Mouse (Mus musculus) forelimb bud, embryonic 11.5 days (tissue): ENCODE data around the gene Dixdc1.
A peak's percentile ranks its signal among the peaks of the same experiment; 100 is the strongest.

Source experiments
- DNase-seq: peaks from one replicate; pipeline ENCODE4 v3.0.0-alpha.2; 2012; ENCODE audit warnings: low read depth, low spot score

Dixdc1 gene

DNA sequence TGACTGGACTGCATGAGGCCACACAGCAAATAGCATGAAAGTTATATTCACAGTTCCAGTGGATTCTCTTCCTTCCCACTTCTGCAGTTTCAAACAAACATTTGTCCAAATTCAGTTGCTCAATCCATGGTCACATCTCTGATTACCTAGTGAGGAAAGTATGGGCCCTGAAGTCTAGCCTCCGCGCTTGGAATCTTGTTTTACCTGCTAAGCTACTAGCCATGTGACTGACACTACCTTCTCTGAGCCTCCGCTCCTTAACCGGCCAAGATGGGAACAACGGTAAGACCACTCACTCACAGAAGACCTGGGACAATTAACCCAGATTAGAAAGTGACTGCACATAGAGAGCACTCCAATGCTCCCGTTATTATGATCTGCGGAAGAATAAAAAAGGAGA is 6.5 kb upstream of the Dixdc1 start:
- no peak for DNase-seq

DNA sequence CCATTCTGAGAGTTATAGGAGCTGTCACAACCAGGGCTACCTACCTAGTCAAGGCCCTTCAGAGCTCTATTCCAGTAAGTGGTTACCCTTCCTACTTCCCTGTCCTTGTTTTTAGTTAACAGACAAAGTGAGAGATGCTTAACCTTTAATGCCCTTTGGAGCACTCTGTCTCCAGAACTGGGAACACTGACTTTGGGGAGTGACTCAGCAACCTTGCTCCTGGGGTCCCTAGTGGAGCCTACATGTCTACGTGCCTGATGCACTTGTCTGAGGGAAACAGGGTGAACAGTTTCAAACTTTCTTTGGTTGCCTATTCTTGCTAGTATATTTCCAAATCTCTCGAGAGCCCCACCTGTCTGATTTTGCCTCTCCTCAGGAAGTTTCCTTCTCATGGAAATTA is 3.4 kb upstream of the Dixdc1 start:
- DNase-seq, result no peak

DNA sequence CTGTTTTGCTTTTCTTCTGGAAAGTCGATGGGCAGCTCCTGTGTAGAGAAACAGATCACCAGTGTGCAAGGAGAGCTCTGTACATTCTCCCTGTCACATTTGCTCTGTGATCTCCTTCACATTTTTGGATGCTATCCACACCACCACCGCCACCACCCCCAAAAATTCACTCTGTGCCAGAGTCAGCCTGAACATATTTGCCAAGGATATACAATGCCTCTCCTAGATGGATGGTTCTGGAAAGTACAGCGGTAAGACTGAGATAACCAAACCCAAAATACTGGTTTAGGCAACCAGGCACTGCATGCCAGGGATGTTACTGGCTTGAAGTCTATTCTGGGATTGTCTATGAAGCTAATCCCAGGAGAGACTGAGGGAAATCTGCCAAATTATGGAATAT is 2.9 kb upstream of the Dixdc1 start:
- no peak for DNase-seq

DNA sequence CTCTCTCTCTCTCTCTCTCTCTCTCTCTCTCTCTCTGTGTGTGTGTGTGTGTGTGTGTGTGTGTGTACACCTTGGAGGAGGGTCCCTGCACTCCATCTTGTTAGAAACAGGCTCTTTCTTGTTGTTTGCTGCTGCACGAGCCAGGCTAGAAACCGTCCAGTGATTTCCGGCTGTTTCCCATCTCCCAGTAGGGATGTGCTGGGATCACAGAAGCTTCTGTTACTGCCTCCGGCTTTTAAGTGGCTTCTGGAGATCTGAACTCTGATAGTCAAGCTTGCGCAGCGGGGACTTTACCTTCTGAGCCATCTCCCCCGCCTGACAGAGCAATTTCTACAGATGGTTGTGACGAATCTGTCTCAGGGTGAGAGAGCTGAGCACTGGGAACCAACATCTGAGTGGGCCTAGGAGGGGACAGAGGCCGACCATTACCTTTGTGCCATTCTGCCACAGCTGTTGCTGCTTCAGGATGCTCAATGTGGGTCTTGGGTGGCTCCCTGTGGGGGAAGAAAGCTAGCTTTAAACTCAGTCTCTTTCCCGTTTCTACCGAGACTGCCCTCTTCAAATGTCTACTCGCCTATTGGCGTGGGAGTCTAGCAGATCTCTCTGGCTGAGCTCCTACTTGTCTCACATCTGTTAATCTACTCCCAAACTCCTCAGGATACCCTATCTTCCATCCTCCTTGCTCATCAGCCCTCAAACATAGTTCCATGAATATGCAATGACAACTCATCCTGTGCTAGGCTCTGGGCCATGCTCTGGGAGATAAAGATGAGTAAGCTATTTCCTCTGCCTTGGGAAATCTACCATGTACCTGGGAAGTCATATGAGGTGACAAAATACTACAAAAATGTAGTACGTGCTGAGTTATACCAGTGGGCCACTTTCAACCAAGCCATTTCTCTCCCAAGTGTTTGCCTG is 1.8 kb upstream of the Dixdc1 start:
- no peak for DNase-seq

DNA sequence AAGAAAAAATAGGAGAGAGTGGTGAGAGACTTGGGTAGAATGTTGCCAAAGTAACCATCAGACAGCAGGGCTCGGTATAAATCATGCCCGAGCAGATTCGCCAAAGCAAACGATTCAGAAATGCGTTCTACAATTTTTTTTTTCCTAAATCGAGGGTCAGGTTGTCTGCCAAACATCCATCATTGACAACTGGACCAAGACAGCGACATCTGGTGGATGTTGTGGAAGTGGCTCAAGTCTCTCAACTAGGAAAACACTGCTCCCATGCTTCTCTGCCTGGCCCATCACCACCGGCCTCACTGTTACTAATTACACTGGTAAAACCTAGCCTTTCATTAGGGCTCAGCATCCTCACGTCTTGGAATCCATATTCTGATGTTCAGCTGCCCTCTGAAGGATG is 4.3 kb downstream of the Dixdc1 start:
- DNase-seq, result peak; percentile 67

DNA sequence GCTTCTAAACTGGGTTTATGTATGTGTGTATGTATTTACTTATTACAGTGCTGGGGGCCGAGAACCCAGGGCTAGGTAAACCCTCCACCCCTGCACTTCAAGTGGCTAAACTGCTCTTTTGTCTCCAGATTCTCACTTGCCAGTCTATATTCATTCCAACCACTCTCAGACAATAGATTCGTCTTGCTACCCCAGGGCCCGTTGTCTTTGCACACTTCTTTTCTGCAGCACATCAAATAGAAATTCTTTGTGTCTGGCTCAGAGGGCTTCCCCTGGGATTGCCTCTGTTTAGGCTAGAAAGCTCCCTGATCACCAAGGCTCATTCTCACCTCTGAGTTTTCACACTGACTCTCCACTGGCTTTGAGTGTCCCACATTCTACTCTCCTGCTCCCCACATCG is 6.8 kb downstream of the Dixdc1 start:
- no peak for DNase-seq

DNA sequence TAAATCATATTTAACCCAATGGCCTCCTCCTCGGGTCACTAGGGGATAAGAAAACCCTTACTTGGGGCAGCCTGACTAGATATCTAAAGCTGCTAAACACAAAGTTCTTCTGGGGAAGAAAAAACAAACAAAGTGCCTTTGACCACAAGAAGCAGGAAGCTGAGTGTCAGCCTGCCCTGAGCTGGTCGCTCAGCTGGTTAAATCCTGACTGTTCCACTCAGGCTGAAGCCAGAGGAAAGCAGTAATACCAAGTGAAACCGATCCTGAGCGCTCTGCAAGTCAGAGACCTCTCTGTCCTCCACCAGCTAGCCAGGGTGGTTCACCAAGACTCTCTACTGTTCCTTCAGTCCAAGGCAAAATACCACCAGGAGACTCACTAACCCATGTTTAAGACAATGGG is 9.7 kb downstream of the Dixdc1 start:
- no peak for DNase-seq

DNA sequence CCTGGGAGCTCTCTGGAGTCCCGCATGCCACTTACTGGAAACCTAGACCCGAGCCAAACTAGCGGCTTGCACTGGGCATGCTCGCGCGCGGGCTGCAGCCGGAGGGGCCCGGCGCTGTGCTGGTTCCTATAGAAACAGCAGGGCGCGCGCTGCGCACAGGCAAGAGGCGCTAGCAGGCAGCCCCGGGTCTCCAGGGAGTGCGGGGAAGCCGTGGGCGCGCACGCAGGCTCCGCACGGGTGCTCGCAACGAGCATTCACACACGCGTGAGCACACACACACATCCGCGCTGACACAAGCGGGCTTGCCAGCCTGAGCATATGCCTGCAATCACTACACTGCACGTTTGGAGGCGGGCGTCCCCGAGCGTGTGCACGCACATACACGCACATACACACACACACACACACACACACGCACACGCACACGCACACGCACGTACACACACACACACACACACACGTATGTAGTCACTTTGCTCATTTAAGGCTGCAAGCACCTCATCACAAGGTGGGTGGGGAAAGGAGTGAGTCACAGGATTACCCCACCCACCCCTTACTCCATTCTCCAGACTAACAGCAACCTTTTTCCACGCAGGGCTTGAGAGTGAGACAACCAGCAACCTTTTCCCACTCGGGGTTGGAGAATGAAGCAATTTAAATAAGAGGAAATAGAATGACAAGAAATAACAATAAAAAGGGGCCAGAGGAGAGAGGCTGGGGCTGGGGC is 11.2 kb downstream of the Dixdc1 start:
- peak; percentile 81 for DNase-seq

DNA sequence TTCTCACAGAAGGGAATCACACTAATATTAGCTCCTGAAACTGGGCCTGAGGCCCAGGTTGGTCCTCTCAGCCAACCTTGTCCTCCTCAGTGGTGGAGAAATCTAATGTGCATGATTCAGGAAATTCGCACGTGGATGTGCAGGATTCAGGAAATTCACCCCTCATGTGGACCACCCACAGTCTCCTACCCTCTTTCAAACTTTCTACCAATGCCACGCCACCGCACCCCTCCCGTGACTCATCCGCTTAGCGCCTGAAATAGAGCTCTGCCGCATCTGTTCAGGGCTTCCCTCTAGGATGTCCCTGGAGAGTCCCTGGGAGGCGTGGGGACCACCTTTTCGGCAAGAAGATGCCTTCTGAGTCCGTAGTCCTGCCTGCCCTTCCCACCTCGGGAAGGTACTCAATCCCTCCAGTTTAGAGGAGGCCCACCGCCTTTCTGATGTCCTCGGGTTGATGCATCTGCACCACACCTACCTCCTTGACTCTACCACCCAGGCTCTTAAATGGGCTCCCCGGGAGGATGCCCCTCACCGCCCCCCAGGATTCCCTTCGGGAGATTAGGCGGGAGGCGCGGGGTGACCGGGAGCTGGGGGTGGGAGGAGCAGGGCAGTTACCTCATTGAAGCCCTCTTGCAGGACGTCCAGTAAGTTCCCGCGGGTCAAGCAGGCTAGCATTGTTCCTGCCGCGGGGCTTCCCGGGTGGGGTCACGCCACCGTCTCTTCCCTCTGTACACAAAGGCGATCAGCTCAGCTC is 12.0 kb downstream of the Dixdc1 start:
- DNase-seq, result no peak

DNA sequence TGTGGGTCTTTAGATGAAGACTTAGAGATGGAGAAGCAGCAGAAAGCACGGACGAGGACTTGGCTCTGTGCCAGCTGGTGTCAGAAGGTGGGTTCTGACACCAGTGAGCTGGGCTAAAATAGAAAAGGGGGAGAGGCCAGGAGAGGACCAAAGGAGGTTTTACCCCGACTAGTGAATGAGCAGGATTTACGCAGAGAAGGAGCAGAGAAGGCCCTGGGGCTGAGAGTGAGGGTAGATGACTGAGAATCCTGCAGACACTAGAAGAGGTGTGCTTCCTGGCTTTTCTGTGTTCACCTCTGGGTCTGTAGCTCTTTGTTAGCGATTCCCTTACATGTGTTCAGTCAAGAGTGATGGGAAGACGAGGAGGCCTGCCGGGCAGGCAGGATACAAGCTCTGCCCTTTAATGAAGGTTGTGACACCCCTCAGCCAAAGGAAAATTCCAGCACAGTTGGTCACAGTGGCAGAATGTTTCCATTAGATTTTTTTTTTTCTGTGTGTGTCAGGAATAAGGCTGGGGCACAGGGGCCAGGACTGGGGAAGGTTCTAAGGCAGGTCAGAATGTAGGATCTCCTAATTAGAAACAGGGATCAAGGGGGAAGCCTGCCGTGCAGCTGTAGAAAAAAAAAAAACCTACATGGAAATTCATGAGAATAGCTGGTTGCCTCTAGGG is 13.3 kb downstream of the Dixdc1 start:
- DNase-seq, result peak; percentile 73

DNA sequence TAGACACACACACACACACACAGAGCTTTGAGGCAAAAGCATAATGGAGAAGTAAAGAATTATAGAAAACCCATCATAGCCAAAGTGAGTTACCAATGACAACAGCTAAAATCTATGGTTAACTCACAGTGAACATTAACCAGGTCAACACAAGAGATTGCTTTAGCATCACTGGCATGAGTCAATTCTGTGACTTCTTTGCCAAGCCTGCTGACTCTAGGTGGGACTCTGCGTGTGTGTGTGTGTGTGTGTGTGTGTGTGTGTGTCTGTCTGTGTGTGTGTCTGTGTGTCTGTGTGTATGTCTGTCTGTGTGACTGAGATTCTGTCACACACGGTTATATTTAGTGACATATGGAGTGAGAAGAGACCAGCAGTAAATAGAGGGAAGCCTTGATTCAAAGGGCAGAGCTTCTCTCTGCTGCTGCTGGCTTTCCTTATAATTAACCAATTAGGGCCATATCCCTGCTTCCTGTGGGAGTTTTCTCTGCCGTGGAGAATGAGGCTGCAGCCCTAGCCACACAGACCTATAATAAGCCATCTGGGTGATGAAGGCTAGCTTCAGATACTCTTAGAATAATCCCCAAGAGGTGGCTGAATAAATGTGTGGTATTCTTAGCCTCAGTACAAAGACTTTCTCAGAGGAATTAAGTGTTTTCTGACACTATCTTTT is 14.5 kb downstream of the Dixdc1 start:
- no peak for DNase-seq

DNA sequence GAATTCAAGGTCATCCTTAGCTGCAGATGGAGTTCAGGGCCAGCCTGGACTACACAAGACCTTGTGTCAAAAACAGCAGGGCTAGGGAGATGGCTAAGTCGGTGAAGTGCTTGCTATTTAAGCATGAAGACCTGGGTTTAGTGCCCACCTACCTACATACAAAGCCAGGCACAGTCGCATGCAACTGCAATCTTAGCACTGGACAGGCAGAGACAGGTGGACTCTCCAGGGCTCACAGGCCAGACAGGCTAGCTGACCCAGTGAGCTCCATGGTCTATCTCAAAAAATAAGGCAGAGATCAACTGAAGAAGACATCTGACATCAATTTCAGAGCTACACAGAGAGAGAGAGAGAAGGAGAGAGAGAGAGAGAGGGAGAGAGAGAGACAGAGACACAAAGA is 15.2 kb downstream of the Dixdc1 start:
- no peak for DNase-seq

DNA sequence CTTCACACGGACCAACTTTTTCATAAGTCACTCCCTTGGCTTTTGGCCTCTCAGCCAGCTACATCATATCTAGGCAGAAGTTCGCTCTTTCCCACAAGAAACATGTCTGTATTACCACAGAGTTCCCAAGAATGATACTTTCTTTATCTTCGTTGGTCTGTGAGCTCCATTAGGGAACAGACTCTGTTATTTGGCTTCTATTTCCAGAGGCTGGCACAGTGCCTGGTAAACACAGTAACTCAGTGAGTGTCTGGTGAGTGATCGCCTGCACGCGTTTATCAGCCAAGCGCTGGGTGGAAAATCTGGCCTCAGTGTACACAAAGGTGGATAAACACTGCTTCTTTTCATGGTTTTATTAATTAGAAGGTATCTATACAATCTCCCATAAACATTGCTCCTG is 15.9 kb downstream of the Dixdc1 start:
- DNase-seq, result no peak

DNA sequence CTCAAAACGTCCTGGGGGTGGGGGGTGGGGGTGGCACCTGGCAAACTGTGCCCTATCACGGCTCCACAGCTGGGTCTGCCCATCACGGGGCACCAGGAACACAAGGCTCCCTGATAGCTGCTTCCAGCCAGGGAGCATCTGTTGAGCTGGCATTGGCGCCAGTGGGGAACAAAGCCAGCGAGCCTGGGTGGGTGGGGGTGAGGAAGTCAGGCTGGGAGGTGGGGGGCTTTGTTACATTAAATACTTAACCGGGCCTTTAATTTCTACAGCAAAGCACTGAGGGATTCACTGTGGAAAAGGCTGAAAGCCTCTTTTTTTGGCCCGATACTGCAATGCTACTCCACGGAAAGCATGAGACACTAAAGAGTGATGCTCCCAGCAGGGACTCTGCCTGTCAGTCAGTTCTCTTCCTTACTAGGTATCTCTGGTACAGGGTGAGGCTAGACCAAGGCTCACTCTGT is 16.8 kb downstream of the Dixdc1 start:
- DNase-seq, result no peak

DNA sequence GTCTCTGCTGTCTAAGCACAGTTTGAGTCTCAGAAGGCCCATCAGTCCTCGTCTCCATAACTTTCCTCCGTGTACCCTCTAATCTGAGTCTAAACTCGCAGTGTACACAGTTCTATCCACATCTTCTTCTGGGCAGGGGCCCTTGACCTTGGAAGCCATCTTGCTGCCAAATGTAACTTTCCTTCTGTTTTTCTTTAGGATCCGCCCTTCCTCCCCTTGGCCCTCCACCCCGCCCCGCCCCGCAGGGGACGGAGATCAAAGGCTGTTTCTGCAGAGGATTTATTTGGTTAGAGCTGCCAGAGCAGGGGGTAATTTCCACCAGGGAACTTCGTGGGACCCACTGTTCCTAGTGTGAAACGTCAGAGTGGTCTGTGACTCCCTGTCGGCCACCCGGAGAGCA is 18.3 kb downstream of the Dixdc1 start:
- no peak for DNase-seq

DNA sequence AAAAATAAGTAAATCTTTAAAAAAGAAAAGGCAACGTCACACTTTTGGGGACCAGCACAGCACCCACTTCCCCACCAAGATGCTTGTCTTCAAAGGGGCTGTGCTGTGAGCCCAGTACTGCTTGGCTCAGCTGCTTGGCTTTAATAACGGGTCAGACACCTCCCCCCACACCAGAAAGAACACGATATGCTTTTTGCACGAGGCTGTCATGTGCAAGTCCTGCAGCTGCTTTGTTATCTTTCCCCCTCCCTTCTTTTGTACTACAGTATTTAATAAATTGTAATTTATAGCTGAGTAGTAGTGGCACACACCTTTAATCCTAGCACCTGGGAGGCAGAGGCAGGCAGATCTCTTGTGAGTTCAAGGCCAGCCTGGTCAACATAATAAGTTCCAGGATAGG is 20.4 kb downstream of the Dixdc1 start:
- no peak for DNase-seq

DNA sequence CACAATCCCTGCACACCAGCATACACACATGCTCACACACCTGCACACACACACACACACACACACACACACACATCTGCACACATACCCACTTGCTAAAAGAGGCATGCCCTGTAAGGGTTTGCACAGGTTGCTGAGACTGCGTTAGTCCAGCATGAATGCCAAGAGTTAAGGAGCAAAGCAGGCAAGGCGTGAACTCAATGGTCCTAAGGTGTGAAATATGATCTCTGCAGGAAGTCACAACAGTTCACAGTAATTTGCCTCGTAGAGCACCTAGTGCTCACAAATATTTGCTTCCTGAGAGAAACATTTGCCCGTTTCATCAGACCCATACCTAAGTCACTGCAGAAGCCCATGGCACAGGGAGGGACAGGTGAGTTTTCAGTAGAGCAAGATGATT is 25.1 kb downstream of the Dixdc1 start:
- DNase-seq, result no peak

DNA sequence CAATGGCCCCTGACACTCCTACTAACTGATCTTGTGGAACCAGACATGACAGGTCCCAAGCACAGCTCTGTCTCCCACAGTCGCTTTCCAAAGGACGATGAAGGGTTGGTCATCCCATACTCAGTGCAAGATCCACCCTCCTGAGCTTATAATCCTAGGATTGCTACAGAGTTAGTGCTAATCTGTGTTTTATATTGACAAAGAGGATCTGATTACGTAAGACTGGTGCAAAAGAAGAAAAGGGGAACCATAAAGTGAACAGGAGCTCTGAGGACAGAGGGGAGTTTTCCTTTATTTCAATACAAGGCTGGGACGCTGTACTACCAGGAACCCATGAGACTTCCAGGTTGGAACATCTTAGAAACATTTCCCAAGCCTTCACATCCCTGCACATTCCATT is 28.0 kb downstream of the Dixdc1 start:
- DNase-seq, result no peak

DNA sequence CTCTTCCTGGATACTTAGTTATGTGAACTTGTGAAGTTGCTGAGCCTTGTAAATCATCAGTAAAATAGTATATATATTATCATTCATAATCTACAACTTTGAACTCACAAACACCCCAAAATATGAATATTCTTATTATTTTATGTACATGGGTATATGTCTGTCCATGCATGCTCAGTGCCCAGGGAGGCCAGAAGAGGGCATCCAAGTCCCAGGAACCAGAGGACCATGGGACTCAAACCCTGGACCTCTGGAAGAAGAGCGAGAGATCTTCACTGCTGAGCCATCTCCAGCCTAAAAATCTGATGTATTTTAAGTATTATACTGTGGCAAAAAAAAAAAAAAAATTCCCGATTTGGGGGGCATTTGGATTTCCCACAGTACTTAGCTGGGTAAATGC is 30.2 kb downstream of the Dixdc1 start:
- no peak for DNase-seq

DNA sequence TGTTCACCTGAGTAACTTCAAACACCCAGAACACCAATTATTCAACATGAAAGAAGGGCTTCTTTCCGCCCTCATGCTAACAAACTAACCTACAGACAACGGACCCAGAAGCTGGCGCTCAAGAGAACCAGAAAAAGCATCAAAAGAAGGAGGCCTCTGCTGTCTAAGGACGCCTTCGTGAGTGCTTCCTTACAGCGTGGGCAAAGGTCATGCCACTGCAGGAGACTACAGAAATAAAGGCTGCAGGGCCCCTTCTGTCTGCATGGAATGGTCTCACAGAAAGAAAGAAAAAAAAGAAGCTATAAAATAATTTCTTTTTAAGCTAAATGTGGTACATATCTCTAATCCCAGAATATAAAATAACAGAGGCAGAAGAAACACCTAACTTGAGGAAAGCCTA is 34.4 kb downstream of the Dixdc1 start:
- no peak for DNase-seq
